Mouse (Mus musculus) mouse trophoblast stem cell (cell line): ENCODE measurements around the gene Tle4.

Source experiments
- in situ Hi-C, 2 experiments: fragments of 300-500 bp; cut with MseI, MboI; formaldehyde crosslinking; loops; 2 replicates in 1 of 2; 3 replicates in 1 of 2; pipeline ENCODE4 v1.15.1; 2025

Tle4 gene

GRCm38 (mm10) chr19:14414957-14415356 is 182.9 kb downstream of the Tle4 start:
- in situ Hi-C loops, result no loop called here

GRCm38 (mm10) chr19:14406603-14407002 is 191.2 kb downstream of the Tle4 start:
- in situ Hi-C loops, result no loop called here
